Mouse (Mus musculus): ENCODE data around the gene Eif4a1.

DNA sequence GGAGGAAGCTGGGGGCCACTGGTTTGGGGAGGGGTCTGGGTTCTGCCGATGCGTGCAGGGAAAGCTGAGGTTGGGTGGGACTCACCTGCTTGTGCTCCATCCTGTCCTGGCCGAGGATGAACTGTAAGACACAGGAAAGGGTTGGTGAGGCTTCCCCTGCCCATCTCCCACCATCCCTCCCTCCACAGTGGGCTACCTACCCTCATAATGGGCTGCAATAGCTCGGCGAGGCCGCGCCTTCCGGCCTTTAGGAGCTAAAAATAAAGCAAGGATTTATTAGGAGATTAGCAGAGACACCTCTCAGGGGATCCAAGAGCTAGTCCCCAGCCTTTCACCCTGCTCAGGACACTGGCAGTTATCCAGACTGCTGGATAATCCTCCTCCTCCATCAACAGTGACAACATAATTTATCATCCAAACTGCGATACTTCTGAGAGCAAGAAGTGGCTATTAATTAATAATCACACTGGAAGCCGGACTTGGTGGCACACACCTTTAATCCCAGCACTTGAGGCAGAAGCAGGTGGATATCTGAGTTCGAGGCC, 21.3 kb upstream of the Eif4a1 start:
- TF ChIP-seq POLR2A (IDR thresholded peaks at IDR 0.05; ENCODE audit: control insufficient read depth, extremely low read depth, insufficient read depth, low read length, poor library complexity) (no peak), CTCF (IDR thresholded peaks at IDR 0.05; ENCODE audit: borderline replicate concordance, control insufficient read depth, extremely low read depth, insufficient read depth, low read length, poor library complexity) (no peak)

Measured in thymus, adult 2 months (tissue).